Mouse (Mus musculus): ENCODE results near the gene Qrsl1. TPM values are rescaled to one million over a fixed set of nuclear protein-coding genes. Genes with fewer than 3 reads are reported as not detected.
"Not testable (repeated sequence)": the region's sequence is repeated elsewhere in the genome, so short reads cannot be mapped to it uniquely, and the experiment has no call there.

The Qrsl1 gene
- polyA plus RNA-seq (2014; fragmentation: Nextera tagmentation; extraction: Ambion mirVana), result 26.5 and 29.2 TPM in 2 replicates

DNA sequence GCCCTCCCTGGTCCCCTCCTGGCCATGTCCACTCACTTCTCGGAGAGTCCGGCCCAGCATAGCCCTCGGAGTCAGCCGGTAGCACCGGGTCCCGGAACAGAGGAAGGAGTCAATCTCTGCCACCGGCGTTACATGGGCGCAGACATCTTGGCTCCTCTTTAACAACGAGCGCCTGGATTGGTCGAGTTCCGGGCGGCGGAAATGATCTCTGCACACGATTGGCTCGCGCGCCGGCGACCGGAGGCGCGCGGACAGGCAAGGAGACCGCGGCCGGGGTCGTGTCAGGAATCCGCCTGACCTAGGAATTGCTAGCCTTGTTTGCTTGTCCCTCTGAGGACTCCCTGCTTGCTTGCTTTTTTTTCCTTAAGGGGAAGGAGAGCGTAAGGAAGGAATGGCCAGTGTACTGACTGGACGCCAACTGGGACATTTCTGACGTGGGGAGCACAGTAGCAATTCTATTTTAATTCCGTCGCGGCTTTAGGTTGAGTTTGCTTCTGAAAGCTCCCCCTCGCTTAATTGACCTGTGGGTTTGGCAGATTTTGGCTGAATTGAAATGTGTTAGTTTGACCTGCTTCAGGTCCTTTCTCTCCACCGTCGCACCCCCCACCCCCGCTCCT, at the start of gene Qrsl1, which contains the start of gene Rtn4ip1:
Gene Qrsl1 (minus strand): TSS at position 168 of the 617 bp plus-strand sequence.
Gene Rtn4ip1 (plus strand): TSS at position 230 of the 617 bp plus-strand sequence.
- peak; percentile 96 for DNase-seq (ENCODE audit: low spot score)
- H3K9me3 ChIP-seq (replicated peaks; ENCODE audit: control insufficient read depth, low read length), result no peaks in the 10 kb centered on the region
- ATAC-seq (replicated peaks; ENCODE audit: insufficient number of reproducible peaks, low FRiP score, low TSS enrichment, low read depth), result peak; percentile 95
- peak within 1 kb of the TSS; percentile 62 for H3K27ac ChIP-seq (replicated peaks; ENCODE audit: low read depth, low read length)
- no peaks in the 10 kb centered on the region for H3K27me3 ChIP-seq (ENCODE audit: control insufficient read depth, insufficient read depth, low read length)
- H3K4me3 ChIP-seq (ENCODE audit: low read depth, low read length), result peak within 1 kb of the TSS; percentile 80
- H3K4me1 ChIP-seq (ENCODE audit: control insufficient read depth, insufficient read depth, low read length), result no peaks in the 10 kb centered on the region; the same call in 1 of the 2 replicates
- H3K9ac ChIP-seq (replicated peaks; ENCODE audit: low read length), result peak within 1 kb of the TSS; percentile 80
- H3K4me2 ChIP-seq (ENCODE audit: low read depth, low read length), result peak within 1 kb of the TSS; percentile 41
- 1% methylated on average over 40 of the region's 40 CpGs for WGBS
- H3K36me3 ChIP-seq (replicated peaks; ENCODE audit: control insufficient read depth, insufficient read depth, low read depth, low read length), result no peaks in the 10 kb centered on the region

DNA sequence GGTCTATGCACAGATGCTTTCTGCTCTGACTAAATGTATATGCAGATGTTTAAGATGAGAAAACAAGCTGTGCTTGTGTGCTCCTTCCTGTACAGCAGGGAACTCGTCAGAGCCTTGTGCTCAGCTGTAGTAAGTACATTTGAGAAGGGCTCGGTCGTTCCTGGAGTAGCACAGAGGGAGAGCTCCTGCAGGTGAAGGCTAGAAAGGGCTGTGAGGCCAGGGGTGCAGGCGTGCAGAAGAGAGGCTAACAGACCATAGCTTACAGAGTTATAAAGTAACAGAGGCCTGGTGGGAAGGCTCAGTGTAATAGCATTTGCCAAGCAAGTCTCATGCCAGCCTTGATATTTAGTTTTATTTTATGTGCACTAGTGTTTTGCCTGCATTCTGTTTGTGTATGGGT, 43.9 kb upstream of the Qrsl1 start:
- Histone ChIP-seq H3K9me3 (replicated peaks; ENCODE audit: control insufficient read depth, low read length) (no peaks in the 10 kb centered on the region), H3K36me3 (replicated peaks; ENCODE audit: control insufficient read depth, insufficient read depth, low read depth, low read length) (no peaks in the 10 kb centered on the region), H3K9ac (replicated peaks; ENCODE audit: low read length) (no peak overlapping the region), H3K4me2 (ENCODE audit: low read depth, low read length) (no peak overlapping the region), H3K27ac (replicated peaks; ENCODE audit: low read depth, low read length) (no peak overlapping the region), H3K4me1 (ENCODE audit: control insufficient read depth, insufficient read depth, low read length) (no peaks in the 10 kb centered on the region), H3K27me3 (ENCODE audit: control insufficient read depth, insufficient read depth, low read length) (no peaks in the 10 kb centered on the region), H3K4me3 (ENCODE audit: low read depth, low read length) (no peak overlapping the region)
- no peak for ATAC-seq (replicated peaks; ENCODE audit: insufficient number of reproducible peaks, low FRiP score, low TSS enrichment, low read depth)
- 81% methylated on average over 4 of the region's 4 CpGs for WGBS
- DNase-seq (ENCODE audit: low spot score), result no peak

GRCm38 (mm10) chr10:43943736-43944135, 42.2 kb upstream of the Qrsl1 start:
- ATAC-seq (replicated peaks; ENCODE audit: insufficient number of reproducible peaks, low FRiP score, low TSS enrichment, low read depth) (no peak), DNase-seq (ENCODE audit: low spot score) (no peak)
- H3K9me3 ChIP-seq (replicated peaks; ENCODE audit: control insufficient read depth, low read length), result no peaks in the 10 kb centered on the region
- WGBS, result 73% methylated on average over 4 of the region's 4 CpGs
- H3K27ac ChIP-seq (replicated peaks; ENCODE audit: low read depth, low read length), result no peak overlapping the region
- no peaks in the 10 kb centered on the region for H3K4me1 ChIP-seq (ENCODE audit: control insufficient read depth, insufficient read depth, low read length)
- H3K4me2 ChIP-seq (ENCODE audit: low read depth, low read length), result no peak overlapping the region
- H3K9ac ChIP-seq (replicated peaks; ENCODE audit: low read length), result no peak overlapping the region
- H3K36me3 ChIP-seq (replicated peaks; ENCODE audit: control insufficient read depth, insufficient read depth, low read depth, low read length), result no peaks in the 10 kb centered on the region
- H3K4me3 ChIP-seq (ENCODE audit: low read depth, low read length), result no peak overlapping the region
- no peaks in the 10 kb centered on the region for H3K27me3 ChIP-seq (ENCODE audit: control insufficient read depth, insufficient read depth, low read length)

DNA sequence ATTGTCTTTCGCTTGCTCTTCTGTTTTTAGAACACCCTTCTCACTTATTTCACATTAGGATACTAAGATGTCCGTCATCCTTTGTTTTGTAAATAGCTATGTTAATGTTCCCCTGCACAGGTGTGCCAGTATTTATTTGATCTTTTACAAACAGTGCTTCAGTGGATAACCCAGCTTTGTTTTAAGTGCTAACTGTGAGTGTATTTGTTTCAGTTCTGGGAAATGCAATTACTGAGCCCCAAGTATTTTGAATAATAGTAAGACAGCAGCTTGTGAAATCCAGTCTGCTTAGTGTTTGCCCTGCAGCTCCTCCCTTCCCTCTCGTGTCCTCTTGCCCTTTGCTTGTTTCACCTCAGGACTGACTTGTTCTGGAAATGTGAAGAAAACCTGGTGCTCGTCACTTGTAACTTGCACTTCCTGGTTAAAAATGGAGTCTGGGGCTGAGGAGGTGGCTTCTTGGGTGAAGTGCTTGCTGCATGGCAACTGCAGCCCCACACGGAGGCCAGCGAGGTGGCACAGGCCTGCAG, 37.7 kb upstream of the Qrsl1 start:
- WGBS, result 79% methylated on average over 6 of the region's 6 CpGs
- Histone ChIP-seq H3K4me1 (ENCODE audit: control insufficient read depth, insufficient read depth, low read length) (no peaks in the 10 kb centered on the region), H3K27ac (replicated peaks; ENCODE audit: low read depth, low read length) (no peak overlapping the region), H3K9ac (replicated peaks; ENCODE audit: low read length) (no peak overlapping the region), H3K27me3 (ENCODE audit: control insufficient read depth, insufficient read depth, low read length) (no peaks in the 10 kb centered on the region), H3K4me2 (ENCODE audit: low read depth, low read length) (no peak overlapping the region), H3K4me3 (ENCODE audit: low read depth, low read length) (no peak overlapping the region), H3K9me3 (replicated peaks; ENCODE audit: control insufficient read depth, low read length) (no peaks in the 10 kb centered on the region), H3K36me3 (replicated peaks; ENCODE audit: control insufficient read depth, insufficient read depth, low read depth, low read length) (no peaks in the 10 kb centered on the region)
- DNase-seq (ENCODE audit: low spot score) (no peak), ATAC-seq (replicated peaks; ENCODE audit: insufficient number of reproducible peaks, low FRiP score, low TSS enrichment, low read depth) (no peak)

- H3K27ac ChIP-seq (replicated peaks; ENCODE audit: low read depth, low read length), result no peak overlapping the region
- DNase-seq (ENCODE audit: low spot score) (no peak), ATAC-seq (replicated peaks; ENCODE audit: insufficient number of reproducible peaks, low FRiP score, low TSS enrichment, low read depth) (no peak)
- H3K9me3 ChIP-seq (replicated peaks; ENCODE audit: control insufficient read depth, low read length), result no peaks in the 10 kb centered on the region
- no peak overlapping the region for H3K9ac ChIP-seq (replicated peaks; ENCODE audit: low read length)
- H3K27me3 ChIP-seq (ENCODE audit: control insufficient read depth, insufficient read depth, low read length), result no peaks in the 10 kb centered on the region
- H3K4me3 ChIP-seq (ENCODE audit: low read depth, low read length), result no peak overlapping the region
- H3K4me2 ChIP-seq (ENCODE audit: low read depth, low read length), result no peak overlapping the region
- H3K4me1 ChIP-seq (ENCODE audit: control insufficient read depth, insufficient read depth, low read length), result no peaks in the 10 kb centered on the region
- 80% methylated on average over 5 of the region's 5 CpGs for WGBS
- no peaks in the 10 kb centered on the region for H3K36me3 ChIP-seq (replicated peaks; ENCODE audit: control insufficient read depth, insufficient read depth, low read depth, low read length)
These were observed 27.1 kb upstream of the Qrsl1 start for GRCm38 (mm10) chr10:43928596-43928995.

DNA sequence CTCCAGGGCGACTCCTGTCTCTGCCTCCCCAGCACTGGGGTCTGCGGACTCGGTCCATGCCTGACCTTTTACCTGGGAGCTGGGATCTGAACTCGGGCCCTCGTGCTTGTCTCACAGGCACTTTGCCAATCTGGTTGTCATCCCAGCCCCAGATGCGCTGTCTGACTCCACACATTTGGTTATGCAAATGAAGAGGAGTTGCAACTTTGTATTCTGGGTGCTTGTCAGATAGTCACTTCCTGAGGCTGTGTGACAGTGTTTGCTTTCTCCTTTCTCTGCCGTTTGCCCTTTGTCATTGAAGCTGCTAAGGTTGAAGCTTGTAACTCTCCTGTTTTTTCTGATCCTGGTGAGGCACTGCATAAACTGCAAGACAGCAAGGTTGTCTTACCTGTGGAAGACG, 26.2 kb upstream of the Qrsl1 start:
- Histone ChIP-seq H3K4me1 (ENCODE audit: control insufficient read depth, insufficient read depth, low read length) (no peaks in the 10 kb centered on the region), H3K27ac (replicated peaks; ENCODE audit: low read depth, low read length) (no peak overlapping the region), H3K4me3 (ENCODE audit: low read depth, low read length) (no peak overlapping the region), H3K27me3 (ENCODE audit: control insufficient read depth, insufficient read depth, low read length) (no peaks in the 10 kb centered on the region), H3K36me3 (replicated peaks; ENCODE audit: control insufficient read depth, insufficient read depth, low read depth, low read length) (no peaks in the 10 kb centered on the region), H3K9me3 (replicated peaks; ENCODE audit: control insufficient read depth, low read length) (no peaks in the 10 kb centered on the region), H3K4me2 (ENCODE audit: low read depth, low read length) (no peak overlapping the region), H3K9ac (replicated peaks; ENCODE audit: low read length) (no peak overlapping the region)
- WGBS, result 85% methylated on average over 8 of the region's 8 CpGs
- DNase-seq (ENCODE audit: low spot score) (no peak), ATAC-seq (replicated peaks; ENCODE audit: insufficient number of reproducible peaks, low FRiP score, low TSS enrichment, low read depth) (no peak)

DNA sequence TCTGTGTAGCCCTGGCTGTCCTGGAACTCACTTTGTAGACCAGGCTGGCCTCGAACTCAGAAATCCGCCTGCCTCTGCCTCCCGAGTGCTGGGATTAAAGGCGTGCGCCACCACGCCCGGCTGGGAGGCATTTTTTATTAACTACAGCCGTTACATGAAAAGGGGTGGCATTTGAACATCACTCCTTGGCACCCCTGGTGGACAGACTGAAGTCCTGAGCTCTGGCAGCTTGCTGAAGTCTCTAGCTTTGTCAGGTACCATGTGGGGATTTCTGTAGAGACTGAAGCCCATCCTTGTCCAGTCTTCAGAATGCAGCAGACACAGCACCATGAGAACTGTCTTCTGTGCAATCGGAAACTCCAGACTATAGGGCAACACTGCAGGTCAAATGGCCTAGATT, 24.2 kb upstream of the Qrsl1 start:
- H3K27me3 ChIP-seq (ENCODE audit: control insufficient read depth, insufficient read depth, low read length); H3K4me2 ChIP-seq (ENCODE audit: low read depth, low read length); H3K4me1 ChIP-seq (ENCODE audit: control insufficient read depth, insufficient read depth, low read length); H3K9ac ChIP-seq (replicated peaks; ENCODE audit: low read length); H3K27ac ChIP-seq (replicated peaks; ENCODE audit: low read depth, low read length); ATAC-seq (replicated peaks; ENCODE audit: insufficient number of reproducible peaks, low FRiP score, low TSS enrichment, low read depth); H3K9me3 ChIP-seq (replicated peaks; ENCODE audit: control insufficient read depth, low read length); DNase-seq (ENCODE audit: low spot score); H3K4me3 ChIP-seq (ENCODE audit: low read depth, low read length); H3K36me3 ChIP-seq (replicated peaks; ENCODE audit: control insufficient read depth, insufficient read depth, low read depth, low read length): not testable (repeated sequence)
- WGBS, result 89% methylated on average over 9 of the region's 9 CpGs

DNA sequence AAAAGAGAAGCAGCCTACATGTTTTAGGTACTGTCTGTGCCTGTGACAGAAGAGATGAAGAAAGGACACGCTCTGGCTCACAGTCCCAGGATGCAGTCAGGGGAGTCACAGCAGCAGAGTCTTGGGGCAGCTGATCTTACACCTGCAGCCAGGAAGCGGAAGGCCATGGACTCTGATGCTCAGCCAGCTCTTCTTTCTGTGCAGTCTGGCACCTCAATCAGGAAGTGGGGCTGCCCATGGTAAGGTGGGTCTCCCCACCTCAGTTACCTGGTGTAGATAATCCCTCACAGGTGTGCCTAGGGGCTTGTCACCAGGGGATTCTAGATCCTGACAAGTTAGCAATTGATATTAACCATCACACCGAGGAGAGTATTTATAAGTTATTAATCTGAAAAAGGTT, 21.6 kb upstream of the Qrsl1 start:
- no peak overlapping the region for H3K4me3 ChIP-seq (ENCODE audit: low read depth, low read length)
- H3K27ac ChIP-seq (replicated peaks; ENCODE audit: low read depth, low read length), result no peak overlapping the region
- no peaks in the 10 kb centered on the region for H3K4me1 ChIP-seq (ENCODE audit: control insufficient read depth, insufficient read depth, low read length)
- H3K9ac ChIP-seq (replicated peaks; ENCODE audit: low read length), result no peak overlapping the region
- no peaks in the 10 kb centered on the region for H3K36me3 ChIP-seq (replicated peaks; ENCODE audit: control insufficient read depth, insufficient read depth, low read depth, low read length)
- H3K27me3 ChIP-seq (ENCODE audit: control insufficient read depth, insufficient read depth, low read length), result no peaks in the 10 kb centered on the region
- 92% methylated on average over 3 of the region's 3 CpGs for WGBS
- H3K9me3 ChIP-seq (replicated peaks; ENCODE audit: control insufficient read depth, low read length), result no peaks in the 10 kb centered on the region
- no peak overlapping the region for H3K4me2 ChIP-seq (ENCODE audit: low read depth, low read length)
- no peak for DNase-seq (ENCODE audit: low spot score)
- ATAC-seq (replicated peaks; ENCODE audit: insufficient number of reproducible peaks, low FRiP score, low TSS enrichment, low read depth), result no peak

Data from embryonic facial prominence, embryonic 11.5 days (tissue).